Mouse (Mus musculus): ENCODE measurements around the gene Snx32. TPM values are rescaled to one million over a fixed set of nuclear protein-coding genes. Genes with fewer than 3 reads are reported as not detected.

Gene Snx32
- total RNA-seq, 2 experiments from 2014 or later, result 6.6 to 8.5 TPM

DNA sequence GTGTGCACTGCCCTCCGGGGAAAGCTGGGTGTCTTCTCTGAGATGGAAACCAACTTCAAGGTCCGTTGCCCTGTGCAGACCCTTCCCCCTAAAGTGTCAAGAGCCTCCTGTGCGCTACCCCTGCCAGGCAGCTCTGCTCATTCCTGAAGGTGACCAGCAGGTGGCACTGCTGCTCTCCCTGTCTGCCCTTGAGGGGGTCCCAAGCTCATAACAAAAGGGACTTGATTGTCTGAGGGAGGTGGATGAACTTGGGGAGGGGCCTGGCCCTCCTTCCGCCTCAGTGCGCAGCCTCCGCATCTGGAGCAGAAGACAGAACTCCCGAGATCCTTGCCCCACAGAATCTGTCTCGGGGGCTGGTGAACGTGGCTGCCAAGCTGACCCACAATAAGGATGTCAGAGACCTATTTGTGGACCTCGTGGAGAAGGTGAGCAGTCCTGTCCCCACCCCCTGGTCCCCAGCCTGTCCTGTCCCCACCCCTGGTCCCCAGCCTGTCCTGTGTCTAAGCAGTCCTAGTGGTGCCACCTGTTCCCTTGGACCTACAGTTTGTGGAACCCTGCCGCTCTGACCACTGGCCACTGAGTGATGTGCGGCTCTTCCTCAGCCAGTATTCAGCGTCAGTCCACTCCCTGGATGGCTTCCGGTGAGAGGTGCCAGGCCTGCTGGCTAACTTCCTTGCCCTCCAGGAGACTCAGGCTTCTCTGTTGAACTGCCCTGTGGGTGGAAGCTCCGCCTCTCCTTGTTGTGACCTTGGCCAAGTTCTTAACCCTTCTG, 46.4 kb downstream of the Snx32 start:
- DNase-seq, result peak; percentile 67 to 72
- intact Hi-C loops (cut with DNase I), result loop anchor here (2.0 kb wide), 1 partner anchor 23 kb away; no protein-coding TSS in a partner anchor

- intact Hi-C loops (cut with DNase I), result loop anchor here (2.0 kb wide), 1 partner anchor 24 kb away; no protein-coding TSS in a partner anchor
- peak in 1 of 2 experiments; percentile 1 for DNase-seq
Observed at GRCm38 (mm10) chr19:5463212-5463611, 47.1 kb downstream of the Snx32 start.

- DNase-seq, result no peak
- intact Hi-C loops (cut with DNase I), result no loop called here
Observed at GRCm38 (mm10) chr19:5461411-5461810, 48.9 kb downstream of the Snx32 start.

DNA sequence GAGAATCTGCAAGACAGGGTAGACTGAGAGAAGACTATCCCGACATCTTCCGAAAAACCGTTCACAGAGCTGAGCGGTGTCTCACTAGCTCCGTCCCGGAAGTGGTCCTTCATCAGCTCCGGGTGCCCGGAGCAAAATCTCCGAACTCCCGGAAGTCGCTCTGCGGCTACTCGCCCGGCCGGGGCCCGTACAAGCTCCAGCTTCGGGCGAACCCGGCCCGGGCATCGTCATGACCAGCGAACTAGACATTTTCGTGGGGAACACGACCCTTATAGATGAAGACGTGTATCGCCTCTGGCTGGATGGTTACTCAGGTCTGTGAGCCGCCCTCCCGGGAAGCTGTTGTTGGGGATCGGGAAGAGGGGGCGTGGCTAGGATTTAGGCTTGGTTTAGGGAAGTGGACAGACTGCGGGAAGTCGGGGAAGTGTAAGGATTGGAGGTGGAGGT, 49.9 kb downstream of the Snx32 start, which contains the start of gene Fibp:
Gene Fibp, plus strand, starts transcription at position 151 of the 447 bp plus-strand sequence.
- peak; percentile 85 to 95 for DNase-seq
- intact Hi-C loops (cut with DNase I), result no loop called here

GRCm38 (mm10) chr19:5459896-5460295, 50.4 kb downstream of the Snx32 start:
- intact Hi-C loops (cut with DNase I), result no loop called here
- DNase-seq, result no peak

DNA sequence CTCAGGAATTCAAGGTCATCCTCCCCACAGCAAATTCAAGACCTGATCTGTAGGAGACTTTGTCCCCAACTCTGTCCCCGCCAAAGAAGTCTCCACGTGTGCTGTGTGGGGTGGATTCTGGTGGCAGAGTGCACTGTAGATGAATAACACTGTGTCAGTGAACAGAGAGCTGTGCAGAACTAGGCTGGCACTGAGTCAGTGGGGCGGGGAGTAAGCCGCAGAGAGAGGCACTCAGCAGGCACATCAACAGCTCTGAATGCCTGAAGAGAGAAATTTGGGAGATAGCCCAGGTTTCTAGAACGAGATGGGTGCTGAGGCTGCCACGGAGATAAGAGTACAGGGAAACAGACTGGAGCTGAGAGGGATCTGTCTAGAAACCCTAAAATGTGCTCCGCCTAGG, 51.3 kb downstream of the Snx32 start:
- DNase-seq, result peak in 1 of 2 experiments; percentile 32
- intact Hi-C loops (cut with DNase I), result no loop called here

- peak in 1 of 2 experiments; percentile 53 for DNase-seq
- intact Hi-C loops (cut with DNase I), result no loop called here
Observed at GRCm38 (mm10) chr19:5457746-5458442, 52.4 kb downstream of the Snx32 start, which contains the start of gene Ccdc85b. TSS of gene Ccdc85b (minus strand) at chr19:5457894.

DNA sequence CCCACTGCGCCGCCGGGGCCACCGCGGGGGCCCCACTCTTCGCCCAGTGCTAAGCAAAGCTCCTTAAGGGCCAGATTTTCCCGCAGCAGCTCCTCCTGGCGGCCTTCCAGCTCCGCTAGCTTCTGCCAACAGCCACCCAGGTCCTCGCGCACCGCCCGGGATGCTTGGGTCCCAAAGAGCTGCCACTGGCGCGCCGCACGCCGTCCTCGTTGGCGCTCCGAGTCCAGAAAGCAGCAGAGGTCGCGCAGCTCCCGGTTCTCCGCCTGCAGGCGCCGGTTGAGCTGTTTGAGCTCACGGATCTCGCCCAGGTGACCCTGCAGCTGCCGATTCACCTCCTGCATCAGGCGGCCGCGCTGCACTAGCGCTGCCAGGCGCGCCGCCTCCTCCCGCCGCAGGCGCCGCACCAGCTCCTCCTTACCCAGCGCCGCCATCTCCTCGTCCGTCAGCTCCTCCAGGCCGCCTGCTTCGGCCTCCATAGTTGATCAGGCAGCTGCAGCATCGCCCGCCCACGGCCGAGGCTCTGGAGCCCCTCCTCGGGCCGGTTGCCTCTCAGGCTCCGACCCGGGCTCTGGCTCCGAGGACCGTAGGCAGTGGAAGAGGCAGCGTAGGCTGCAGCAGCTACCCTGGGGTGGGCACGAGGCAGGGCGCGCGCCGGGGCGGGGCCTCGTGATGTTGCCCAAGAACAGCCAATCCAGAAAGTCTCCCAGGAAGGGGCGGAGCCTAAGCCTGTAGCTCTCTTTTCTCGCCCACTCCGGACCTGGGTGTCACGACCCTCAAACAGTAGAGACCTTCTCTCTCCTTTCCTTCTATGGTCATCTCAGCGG, 53.2 kb downstream of the Snx32 start:
- peak; percentile 96 for DNase-seq
- intact Hi-C loops (cut with DNase I), result no loop called here

GRCm38 (mm10) chr19:5456241-5456921, 54.0 kb downstream of the Snx32 start:
- DNase-seq, result peak; percentile 51 to 54
- intact Hi-C loops (cut with DNase I), result no loop called here

GRCm38 (mm10) chr19:5455568-5455967, 54.8 kb downstream of the Snx32 start:
- intact Hi-C loops (cut with DNase I), result no loop called here
- DNase-seq, result no peak

- no peak for DNase-seq
- intact Hi-C loops (cut with DNase I), result no loop called here
Observed at GRCm38 (mm10) chr19:5455037-5455436, 55.3 kb downstream of the Snx32 start.

DNA sequence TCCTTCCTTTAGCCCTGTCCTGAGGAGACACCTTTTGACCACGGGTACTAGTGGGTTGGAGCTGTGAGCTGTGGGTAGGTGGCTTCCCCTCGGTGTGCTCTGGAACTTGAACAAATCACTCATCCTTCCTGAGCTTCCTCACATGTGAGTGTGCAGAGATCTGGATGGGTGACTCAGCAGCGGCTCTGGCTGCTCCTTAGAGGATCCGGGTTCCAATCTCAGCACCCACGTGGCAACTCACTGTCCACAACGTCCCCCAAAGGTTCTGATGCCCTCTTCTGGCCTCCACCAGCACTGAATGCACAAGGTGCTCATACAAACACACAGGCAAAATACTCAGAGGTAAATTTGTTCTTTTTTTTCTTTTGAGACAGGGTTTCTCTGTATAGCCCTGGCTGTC, 58.6 kb downstream of the Snx32 start:
- intact Hi-C loops (cut with DNase I), result no loop called here
- no peak for DNase-seq

DNA sequence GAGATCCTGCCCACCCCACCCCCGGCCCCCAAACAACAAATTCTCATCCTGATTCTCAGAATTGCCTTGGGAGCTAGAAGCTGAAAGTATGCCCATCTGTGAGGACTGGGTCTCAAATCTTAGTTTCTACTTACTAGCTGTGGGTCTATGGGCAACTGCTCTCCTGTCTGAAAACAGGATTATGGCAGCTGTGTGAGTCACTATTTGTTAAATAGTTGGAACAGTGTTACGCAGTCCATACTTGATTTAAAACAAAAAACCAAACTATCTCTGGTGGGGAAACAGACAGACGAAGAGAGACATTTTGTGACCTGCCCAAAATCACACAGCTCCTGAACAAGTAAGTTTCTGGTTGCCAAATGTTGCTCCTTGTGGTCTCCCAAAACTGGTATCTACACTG, 60.7 kb downstream of the Snx32 start:
- intact Hi-C loops (cut with DNase I), result no loop called here
- no peak for DNase-seq

- intact Hi-C loops (cut with DNase I), result no loop called here
- peak in 1 of 2 experiments; percentile 31 for DNase-seq
Observed at GRCm38 (mm10) chr19:5448354-5449150, 61.8 kb downstream of the Snx32 start.

- intact Hi-C loops (cut with DNase I), result no loop called here
- DNase-seq, result peak; percentile 62 to 77
Observed at GRCm38 (mm10) chr19:5447515-5448353, 62.6 kb downstream of the Snx32 start, which contains the start of gene Fosl1. TSS of gene Fosl1 (plus strand) at chr19:5447547.

- no peak for DNase-seq
- intact Hi-C loops (cut with DNase I), result no loop called here
Observed at GRCm38 (mm10) chr19:5445747-5446146, 64.6 kb downstream of the Snx32 start.

DNA sequence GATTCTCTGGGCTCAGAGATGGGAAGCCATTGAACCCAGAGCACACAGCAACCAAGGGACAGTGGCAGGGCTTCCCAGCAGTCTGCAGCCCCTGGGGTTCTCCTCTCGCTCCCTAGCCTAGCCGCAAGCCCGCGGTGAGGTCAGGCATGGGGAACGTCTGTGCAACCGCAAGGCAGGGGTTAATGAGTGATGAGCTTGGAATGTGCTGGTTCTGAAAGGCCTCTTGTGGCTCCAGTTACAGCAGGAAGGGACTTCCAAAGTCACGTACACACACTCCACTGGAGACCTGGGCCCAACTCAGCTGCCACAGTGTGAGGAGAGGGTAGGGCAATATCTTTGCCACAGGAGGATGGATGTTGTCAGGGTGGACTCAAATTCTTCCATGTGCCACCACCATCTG, 65.4 kb downstream of the Snx32 start:
- no peak for DNase-seq
- intact Hi-C loops (cut with DNase I), result no loop called here

DNA sequence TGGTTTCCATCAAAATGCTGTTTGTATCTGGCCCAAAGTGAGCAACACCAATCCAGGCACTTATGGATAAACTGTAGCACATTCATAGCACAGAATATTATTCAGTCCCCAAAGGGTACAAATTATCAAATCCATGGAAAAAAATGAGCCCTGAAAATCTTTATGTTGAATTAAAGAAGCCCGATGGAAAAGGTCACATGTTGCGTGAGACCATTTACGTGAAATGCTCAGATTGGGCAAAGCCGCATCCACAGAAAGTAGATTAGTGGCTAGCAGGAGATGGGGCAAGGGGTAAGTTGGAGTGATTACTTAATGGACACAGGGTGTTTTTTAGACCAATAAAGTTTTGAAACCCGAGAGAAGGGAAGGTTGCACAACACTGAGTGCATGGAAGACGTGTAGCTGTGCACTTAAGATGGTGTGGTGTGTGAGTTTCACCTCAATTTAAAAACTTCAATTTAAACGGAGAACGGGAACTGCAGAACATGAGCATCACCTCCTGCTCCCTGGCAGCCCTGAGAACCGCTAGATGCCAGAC, 65.9 kb downstream of the Snx32 start:
- intact Hi-C loops (cut with DNase I), result no loop called here
- DNase-seq, result no peak

All from heart, postnatal 14 days (tissue).